8 mouse cellular contexts compared by ENCODE assay signal in genomic region chr7:37775502-37775901, GRCm38 (mm10). TPM values are rescaled to one million over a fixed set of nuclear protein-coding genes. Genes with fewer than 3 reads are reported as not detected.
A peak's percentile ranks its signal among the peaks of the same experiment; 100 is the strongest.
DNase-seq lines count a peak whose midpoint lies in the region; ATAC-seq and TF ChIP-seq lines count a peak whose summit lies in the region.

No protein-coding gene starts in this region.

- TF ChIP-seq CTCF in intestine, postnatal 0 days (IDR thresholded peaks at IDR 0.05; ENCODE audit: low read depth): peak; percentile 89
- peak; percentile 92 for TF ChIP-seq CTCF in gastrocnemius, adult 2 months (IDR thresholded peaks at IDR 0.05)

- no peaks in the 10 kb centered on the region for H3K36me3 ChIP-seq in intestine, postnatal 0 days (ENCODE audit: control insufficient read depth, insufficient read depth)
- H3K36me3 ChIP-seq in intestine, embryonic 15.5 days: no peaks in the 10 kb centered on the region
- no peaks in the 10 kb centered on the region for H3K36me3 ChIP-seq in neural tube, embryonic 13.5 days

- intact Hi-C loops in gastrocnemius, adult 2 months (cut with DNase I): loop anchor here (2.0 kb wide), 1 partner anchor 401 kb away; no protein-coding TSS in a partner anchor
- intact Hi-C loops in left cerebral cortex, postnatal 4 days (cut with DNase I): no loop called here

- peaks cover 48% of the 10 kb centered on the region for H3K27me3 ChIP-seq in intestine, postnatal 0 days (replicated peaks; ENCODE audit: control insufficient read depth, insufficient read depth, low read length)
- peaks cover 34% of the 10 kb centered on the region for H3K27me3 ChIP-seq in intestine, embryonic 15.5 days (replicated peaks)
- H3K27me3 ChIP-seq in neural tube, embryonic 13.5 days: peaks cover 11% of the 10 kb centered on the region; the same call in 1 of the 2 replicates

- H3K9ac ChIP-seq in intestine, postnatal 0 days (ENCODE audit: low read depth, low read length): no peak overlapping the region
- no peak overlapping the region for H3K9ac ChIP-seq in intestine, embryonic 15.5 days
- H3K9ac ChIP-seq in neural tube, embryonic 13.5 days: no peak overlapping the region

- DNase-seq in R1 (ENCODE audit: low read depth, low spot score): peak; percentile 61
- peak; percentile 83 for DNase-seq in cerebellum, adult 11-12 months
- peak; percentile 78 for DNase-seq in gastrocnemius, adult 2 months
- DNase-seq in left cerebral cortex, postnatal 4 days: peak; percentile 81

- H3K4me3 ChIP-seq in intestine, postnatal 0 days (ENCODE audit: low read depth, low read length): no peak overlapping the region
- H3K4me3 ChIP-seq in intestine, embryonic 15.5 days (replicated peaks): no peak overlapping the region
- no peak overlapping the region for H3K4me3 ChIP-seq in gastrocnemius, adult 2 months
- H3K4me3 ChIP-seq in neural tube, embryonic 13.5 days: no peak overlapping the region

- no peak for ATAC-seq in intestine, postnatal 0 days
- ATAC-seq in intestine, embryonic 15.5 days: no peak
- ATAC-seq in neural tube, embryonic 13.5 days (ENCODE audit: low read depth): no peak
- ATAC-seq in megakaryocyte, adult 5-6 weeks (ENCODE audit: poor library complexity, severe bottlenecking): no peak

- WGBS in intestine, postnatal 0 days: 3% methylated on average over 15 of the region's 15 CpGs
- WGBS in intestine, embryonic 15.5 days: 4% methylated on average over 15 of the region's 15 CpGs
- WGBS in neural tube, embryonic 13.5 days: 4% methylated on average over 15 of the region's 15 CpGs

- no peaks in the 10 kb centered on the region for H3K4me1 ChIP-seq in intestine, postnatal 0 days (replicated peaks; ENCODE audit: control insufficient read depth, insufficient read depth, low read length)
- peaks cover 8% of the 10 kb centered on the region; the same call in 1 of the 2 replicates for H3K4me1 ChIP-seq in intestine, embryonic 15.5 days (replicated peaks)
- peaks cover 15% of the 10 kb centered on the region for H3K4me1 ChIP-seq in neural tube, embryonic 13.5 days (replicated peaks)

- H3K27ac ChIP-seq in intestine, postnatal 0 days (ENCODE audit: low read depth, low read length): no peak overlapping the region
- H3K27ac ChIP-seq in intestine, embryonic 15.5 days: no peak overlapping the region
- H3K27ac ChIP-seq in gastrocnemius, adult 2 months: no peak overlapping the region
- no peak overlapping the region for H3K27ac ChIP-seq in neural tube, embryonic 13.5 days (replicated peaks)

- no peak overlapping the region for H3K4me2 ChIP-seq in intestine, postnatal 0 days (replicated peaks; ENCODE audit: low read depth)
- H3K4me2 ChIP-seq in intestine, embryonic 15.5 days (replicated peaks): no peak overlapping the region
- peak overlapping the region; percentile 15; the same call in 1 of the 2 replicates for H3K4me2 ChIP-seq in neural tube, embryonic 13.5 days

- H3K9me3 ChIP-seq in intestine, postnatal 0 days (ENCODE audit: control insufficient read depth): no peaks in the 10 kb centered on the region
- H3K9me3 ChIP-seq in intestine, embryonic 15.5 days: no peaks in the 10 kb centered on the region
- no peaks in the 10 kb centered on the region for H3K9me3 ChIP-seq in neural tube, embryonic 13.5 days

RNA-seq across cellular contexts. Expression of gene Zfp536, which starts 2.1 kb away (rescaled TPM):
- 2.9 and 3.3 TPM in 2 replicates for polyA plus RNA-seq in intestine, postnatal 0 days (2015; fragmentation: Nextera tagmentation; extraction: Ambion mirVana)
- 9.4 and 10.0 TPM in 2 replicates for polyA plus RNA-seq in intestine, embryonic 15.5 days (2015; fragmentation: Nextera tagmentation; extraction: Ambion mirVana)
- 1 to 10 TPM in 1 of 2 experiments, under 1 TPM in 1; 0.61 to 1.2 TPM for total RNA-seq in gastrocnemius, adult 2 months (2021)
- total RNA-seq in left cerebral cortex, postnatal 4 days (2021): 10 to 100 TPM; 32.5 to 37.6 TPM
- polyA plus RNA-seq in neural tube, embryonic 13.5 days (2015; fragmentation: Nextera tagmentation; extraction: Ambion mirVana): 51.7 and 52.5 TPM in 2 replicates
- total RNA-seq in megakaryocyte, adult 5-6 weeks (2015): 0.13 TPM in 1 of 2 replicates, not detected in the other
- total RNA-seq in megakaryocyte, adult 5-6 weeks (2017): 0.33 TPM in 1 of 2 replicates, not detected in the other

Comparison
In these comparisons a context has a peak if more than half of its experiments do, and no peak if none do; other contexts are left out.
1. RNA of gene Zfp536, which starts 2.1 kb away (total RNA-seq): 32.5 to 37.6 TPM in left cerebral cortex, postnatal 4 days; 0.61 to 1.2 TPM in gastrocnemius, adult 2 months and 0.13 to 0.33 TPM in megakaryocyte, adult 5-6 weeks; every median in the first group is over 10 times any median in the second.
2. Peak in every context shown above with its lines, with median percentiles within 50 percentile points of each other: DNase-seq.